Mouse (Mus musculus) urinary bladder, postnatal 4 days (tissue): ENCODE data around the gene Wfdc12.

Source experiments
- DNase-seq, 2 experiments: peaks; one replicate each; pipeline ENCODE4 v3.0.0; 2021 to 2022; ENCODE audit warnings: low spot score in 2 of 2

Gene Wfdc12

DNA sequence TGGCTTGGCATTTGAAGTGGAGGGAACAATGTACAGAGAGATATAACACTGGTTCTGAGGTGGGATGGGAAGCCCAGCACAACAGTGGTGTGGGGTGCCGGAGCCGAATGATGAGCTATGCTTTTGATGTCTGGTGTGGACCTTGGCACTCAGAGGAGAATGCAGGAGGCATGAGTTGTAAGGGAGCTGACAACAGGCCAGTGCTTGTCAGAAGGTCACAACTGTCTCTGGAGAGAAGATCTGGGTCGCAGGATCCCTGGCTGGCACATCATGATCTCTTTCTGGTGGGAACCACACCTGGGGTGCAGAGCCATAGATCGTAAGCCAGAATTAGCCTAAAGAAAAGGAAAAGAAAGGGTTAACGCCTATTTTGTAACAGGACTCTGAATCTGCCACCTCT, 12.6 kb downstream of the Wfdc12 start:
- no peak for DNase-seq

DNA sequence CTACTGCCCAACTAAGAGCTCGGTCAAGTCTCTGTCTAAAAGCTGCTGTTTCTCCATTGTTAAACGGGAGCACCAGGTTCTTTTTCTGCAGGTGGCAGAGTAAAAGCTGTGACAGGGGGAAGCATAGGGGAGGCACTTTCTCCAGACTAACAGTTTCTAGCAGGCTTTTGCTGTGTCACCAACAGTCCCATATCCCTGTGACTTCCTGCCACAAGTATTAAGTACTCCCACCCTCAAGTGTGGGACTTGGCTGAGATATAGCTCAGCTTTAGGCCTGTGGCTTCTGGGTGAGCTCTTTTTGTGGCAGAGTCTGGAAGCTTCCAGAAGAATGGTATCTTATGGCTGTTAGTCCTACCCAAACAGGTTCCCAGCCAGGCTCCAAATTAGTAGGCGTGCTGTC, 14.6 kb downstream of the Wfdc12 start:
- no peak for DNase-seq

DNA sequence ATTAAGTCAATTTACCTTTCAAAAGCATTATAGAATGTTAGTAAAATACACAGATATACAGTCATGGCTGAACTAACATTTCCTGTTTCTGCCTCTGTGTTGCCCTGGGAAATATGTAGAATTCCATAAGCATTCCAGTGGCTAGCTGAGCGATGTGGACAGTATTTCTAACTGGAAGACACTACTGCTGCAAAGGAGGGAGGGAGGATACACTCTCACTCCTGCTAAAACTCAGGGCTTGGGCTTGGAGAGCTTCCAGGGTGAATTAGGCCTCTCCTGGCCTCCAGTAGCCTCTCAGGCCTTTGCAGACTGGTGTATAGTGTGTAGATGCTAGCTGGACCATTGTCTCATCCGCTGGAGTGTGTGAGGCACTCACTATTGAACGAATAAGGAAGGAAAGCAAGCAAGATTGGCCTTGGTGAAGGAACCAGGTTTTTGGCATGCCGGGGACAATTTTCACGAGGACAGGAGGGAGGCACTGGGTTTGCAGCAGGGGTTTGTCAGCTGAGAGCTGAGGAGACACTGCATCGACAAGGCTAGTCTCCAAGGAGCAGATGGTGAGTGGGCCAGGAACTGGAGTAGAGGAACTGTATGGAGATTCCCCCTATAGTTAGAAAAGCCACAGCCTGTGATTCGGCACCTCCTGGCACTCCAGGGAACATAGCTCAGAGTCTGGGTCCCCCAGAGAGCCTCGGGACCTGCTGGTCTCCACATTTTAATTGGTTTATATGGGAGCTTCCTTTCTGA, 15.6 kb downstream of the Wfdc12 start:
- DNase-seq: no peak

DNA sequence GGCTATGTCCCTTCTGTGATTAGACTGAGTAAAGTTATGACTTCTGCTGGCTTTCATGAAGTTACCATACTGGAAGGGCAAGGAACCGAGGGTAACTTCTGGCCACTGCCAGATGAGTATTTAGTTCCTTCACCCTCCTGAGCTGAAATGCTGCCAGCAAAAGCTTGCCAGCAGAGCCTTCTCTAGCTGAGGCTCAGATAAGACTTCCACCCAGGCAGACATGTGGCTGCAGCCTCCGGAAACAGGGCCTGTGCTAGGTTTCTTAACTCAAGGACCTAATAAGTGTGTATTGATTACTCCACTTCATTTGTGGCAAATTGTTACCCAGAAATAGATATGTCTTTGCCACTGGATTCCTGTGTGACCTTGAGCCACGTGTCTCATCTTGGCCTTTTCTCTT, 17.0 kb downstream of the Wfdc12 start:
- DNase-seq: no peak

DNA sequence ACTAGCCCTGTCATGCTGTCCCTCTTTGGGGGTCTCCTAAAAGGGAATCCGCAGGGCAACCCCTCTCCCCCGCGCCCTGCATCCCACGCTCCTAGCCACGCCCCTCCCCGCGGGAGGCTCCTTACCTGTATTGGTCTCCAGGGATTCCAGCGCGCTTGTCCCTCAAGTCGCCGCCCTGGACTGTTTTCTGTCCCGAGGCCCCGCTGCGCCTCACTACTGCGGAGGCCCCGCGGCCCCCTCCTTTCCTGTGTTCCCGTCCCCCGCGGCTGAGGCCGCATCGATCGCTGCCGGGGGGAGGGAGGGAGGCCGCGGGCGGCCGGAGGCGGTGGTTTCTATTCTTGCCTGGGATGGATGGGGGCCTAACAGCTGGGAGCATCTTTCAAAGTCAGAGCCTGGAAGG, 19.5 kb downstream of the Wfdc12 start, which contains the start of gene Kcns1:
TSS of gene Kcns1 (minus strand) at position 212 of the 400 bp plus-strand sequence.
- no peak for DNase-seq

DNA sequence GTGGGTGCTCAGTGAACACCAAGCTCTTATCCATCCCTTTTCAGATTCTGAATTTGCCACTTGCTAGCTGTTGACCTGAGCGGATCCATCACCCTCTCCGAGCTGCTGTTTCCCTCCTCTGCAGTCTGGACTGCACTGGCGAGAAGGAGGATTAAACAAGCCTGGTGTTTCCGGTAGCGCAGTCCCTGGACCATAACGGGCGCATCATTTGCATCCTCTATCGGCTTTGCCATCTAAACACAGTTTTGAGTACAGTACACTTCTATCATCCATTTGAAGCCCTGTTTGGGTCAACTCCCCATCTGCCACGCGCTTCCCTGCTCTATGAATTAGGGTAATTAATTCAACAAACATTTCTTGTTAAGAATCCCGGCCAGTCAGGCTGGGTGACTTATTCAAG, 20.1 kb downstream of the Wfdc12 start:
- DNase-seq: no peak

DNA sequence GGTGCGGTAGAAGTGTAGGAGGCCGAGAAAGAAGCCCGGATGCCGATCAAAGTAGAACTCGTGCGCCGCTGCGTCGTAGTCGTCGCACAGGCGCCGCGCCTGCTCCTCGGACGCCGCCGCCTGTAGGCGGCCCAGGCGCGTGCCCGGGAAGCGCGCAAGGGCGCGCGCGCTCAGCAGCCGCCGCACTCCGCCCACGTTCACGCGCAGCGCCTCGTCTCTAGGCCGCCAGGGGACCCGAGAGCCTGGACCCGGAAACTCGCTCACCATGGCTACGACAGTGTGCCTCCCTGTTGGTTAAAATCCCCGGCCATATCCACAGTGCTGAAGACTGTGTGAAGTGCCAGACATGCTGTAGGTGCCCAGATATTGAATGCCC, 21.8 kb downstream of the Wfdc12 start:
- DNase-seq: no peak

DNA sequence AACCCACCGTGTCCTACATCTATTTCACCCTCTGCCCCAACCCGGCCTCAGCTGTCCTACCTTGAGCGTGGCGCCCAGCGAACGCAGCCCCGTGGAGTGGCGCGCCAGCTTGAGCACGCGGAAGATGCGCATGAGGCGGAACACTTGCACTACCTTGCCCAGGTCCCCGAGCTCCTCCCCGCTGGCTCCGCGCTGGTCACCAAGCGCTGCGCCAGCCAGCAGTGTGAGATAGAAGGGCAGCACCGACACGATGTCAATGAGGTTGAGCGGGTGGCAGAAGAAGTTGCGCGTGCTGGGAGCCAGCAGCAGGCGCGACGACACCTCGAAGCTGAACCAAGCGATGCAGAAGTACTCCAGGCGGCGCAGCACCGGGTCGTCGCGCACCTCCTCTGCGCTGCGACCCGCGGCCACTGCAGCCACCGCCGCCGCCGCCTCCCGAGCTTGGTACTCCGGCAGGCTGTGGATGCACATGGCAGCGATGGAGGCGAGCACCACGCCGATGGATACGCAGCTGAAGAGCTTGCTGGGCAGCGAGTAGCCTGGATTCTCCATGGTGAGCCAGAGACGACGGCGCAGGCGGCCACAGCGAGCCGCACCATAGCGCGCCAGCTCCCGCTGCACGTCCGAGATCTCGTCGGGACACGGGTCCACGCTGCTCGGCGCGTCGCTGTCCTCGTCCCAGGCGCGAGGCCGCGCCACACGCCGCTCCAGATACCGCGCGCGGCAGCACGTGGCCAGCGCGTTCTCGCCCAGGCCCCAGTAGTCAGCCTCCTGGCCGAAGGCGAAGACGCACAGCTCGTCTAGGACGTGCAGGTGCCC, 22.4 kb downstream of the Wfdc12 start:
- DNase-seq: no peak

DNA sequence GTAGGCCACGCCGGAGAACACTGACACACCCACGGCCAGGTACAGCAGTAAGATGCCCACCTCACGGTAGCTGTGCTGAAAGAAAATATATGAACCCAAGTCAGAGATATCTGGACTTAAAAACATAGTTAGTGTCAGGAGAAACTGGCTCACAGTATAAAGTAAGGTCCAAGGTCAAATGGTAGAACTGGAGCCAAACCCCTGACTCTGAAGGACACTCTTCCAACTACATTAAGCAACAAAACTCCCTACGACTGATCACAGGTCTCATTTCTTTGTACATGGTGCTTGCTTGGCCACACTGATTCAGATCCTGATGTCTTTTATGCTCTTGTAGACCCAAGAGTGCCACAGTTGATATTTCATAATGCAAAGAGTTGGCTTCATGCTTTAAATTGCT, 25.5 kb downstream of the Wfdc12 start:
- DNase-seq: no peak

DNA sequence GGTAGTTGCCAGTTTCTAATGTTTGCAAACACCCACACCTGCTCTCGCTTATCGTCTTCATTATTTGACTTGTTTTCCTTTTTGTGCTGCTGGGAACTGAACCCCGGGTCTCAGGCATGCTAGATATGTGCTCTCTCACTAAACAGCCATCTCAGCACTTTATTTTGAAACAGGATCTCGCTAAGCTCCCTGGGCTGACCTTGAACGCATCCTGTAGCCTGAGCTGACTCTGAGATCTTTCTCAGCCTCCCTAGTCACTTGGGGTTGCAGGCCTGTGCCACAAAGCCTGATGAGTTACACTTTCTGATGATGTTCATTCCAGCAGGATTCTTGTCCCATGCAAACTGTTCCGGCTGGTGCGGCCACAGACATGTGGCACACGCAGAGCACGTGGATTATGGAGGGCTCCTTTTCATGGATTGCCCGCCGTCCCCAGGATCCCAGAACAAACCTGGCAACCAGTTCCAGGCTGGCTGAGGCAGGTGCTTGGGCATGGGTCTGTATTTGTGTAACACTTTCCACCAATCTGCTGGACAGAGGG, 28.8 kb downstream of the Wfdc12 start:
- no peak for DNase-seq

DNA sequence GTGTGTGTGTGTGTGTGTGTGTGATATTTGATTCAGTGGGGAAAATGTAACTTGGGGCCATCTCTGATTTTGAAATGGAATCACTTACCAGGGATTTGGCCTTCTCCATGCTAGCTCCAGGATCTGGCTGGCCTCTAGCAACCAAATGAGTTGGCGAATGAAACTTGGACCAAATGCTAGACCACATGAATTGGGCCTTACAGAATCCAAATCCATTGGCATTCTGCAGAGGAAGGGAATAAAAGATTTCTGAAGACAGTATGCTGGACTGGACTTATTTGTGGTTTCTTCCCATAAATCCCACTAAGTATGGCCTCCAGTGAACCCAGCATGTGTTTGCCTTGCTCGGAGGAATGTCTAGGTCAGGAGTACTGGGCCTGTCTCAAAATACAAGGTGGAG, 31.6 kb downstream of the Wfdc12 start:
- no peak for DNase-seq

DNA sequence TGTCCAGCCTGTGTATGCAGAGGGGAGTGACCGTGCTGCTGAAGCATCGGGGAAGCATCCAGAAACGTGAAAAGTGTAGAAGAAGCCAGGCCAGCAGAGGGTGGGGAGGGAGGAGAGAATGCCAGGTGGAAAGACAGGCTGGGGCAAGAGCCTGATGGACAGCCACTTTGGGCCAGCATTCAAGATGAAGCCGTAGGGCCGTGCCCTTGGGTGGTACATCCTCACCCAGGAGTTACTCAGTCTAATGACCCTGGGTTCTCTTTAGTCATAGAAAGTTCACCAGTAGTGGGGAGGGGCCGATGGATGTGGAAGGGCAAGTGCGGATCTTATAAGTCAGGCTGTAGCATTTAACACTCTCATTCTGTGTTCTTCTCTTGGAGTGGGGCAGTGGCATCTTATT, 34.2 kb downstream of the Wfdc12 start:
- DNase-seq: no peak

DNA sequence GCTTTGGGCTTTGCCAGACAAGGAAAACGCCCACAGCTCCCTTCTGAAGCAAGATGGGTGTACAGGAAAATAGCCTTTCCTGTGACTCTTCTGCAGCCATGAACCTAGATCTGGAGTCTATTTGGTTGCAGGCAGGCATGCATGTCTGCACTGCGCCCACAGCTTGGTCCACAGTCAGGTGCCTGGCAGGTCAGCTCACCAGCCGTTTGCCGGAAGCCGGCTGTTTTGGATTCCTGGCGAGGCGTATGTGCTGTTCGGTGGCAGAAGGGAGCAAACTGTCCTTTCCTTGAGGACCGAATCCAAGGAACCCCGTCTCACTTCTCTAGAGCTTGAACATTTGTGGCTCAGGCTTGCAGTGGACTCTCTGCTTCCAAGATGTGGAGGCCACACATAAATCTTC, 36.4 kb downstream of the Wfdc12 start:
- no peak for DNase-seq

DNA sequence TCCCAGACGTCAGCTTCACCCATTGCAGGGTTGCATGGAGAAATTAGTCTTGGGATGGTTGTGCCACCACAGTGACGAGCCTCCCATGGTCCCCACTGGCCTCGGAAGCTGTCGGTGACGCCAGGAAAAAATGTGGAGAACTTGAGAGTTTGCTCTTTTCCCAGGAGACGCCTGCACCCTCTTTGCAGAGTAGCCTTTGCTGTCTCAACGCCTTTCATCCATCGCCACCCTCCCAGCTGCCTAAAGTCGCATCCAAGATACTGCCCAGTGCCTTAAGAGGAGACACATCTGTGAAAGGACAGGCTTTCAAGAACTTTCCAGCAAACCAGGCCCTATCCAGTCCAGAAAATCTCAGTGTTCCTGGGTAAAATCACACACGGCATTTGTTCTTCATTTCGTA, 38.1 kb downstream of the Wfdc12 start:
- no peak for DNase-seq

DNA sequence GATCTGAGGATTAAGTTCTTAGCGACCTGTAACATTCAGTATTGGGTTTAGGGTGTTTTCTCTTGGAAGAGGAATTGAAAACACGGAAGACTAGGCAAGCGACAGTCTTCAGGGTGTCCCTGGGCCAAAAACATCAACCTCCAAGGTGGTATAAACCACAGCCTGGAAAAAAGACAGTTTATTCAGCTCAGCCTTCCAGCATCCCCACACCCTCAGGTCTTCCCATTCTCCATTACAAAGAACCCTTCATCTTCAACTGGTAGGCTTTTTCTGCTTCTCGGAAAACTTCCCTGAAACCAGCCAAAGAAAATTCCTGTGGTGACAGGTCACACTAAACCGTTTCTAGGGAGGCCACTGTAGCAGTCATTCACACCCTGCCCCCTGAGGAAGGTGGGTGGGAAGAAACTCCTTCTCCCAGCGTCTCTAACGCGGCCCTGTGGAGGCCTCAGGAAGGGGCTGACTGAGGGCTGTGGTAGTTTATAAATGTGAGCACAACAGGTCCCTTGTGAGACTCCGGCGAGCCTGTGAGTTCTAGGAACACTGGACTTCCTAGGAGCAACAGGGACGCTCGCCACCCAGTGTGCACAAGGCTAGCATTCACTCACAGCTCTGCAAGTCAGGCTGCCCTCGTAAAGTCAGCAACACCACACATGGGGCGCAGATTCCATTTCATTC, 40.2 kb downstream of the Wfdc12 start:
- no peak for DNase-seq

DNA sequence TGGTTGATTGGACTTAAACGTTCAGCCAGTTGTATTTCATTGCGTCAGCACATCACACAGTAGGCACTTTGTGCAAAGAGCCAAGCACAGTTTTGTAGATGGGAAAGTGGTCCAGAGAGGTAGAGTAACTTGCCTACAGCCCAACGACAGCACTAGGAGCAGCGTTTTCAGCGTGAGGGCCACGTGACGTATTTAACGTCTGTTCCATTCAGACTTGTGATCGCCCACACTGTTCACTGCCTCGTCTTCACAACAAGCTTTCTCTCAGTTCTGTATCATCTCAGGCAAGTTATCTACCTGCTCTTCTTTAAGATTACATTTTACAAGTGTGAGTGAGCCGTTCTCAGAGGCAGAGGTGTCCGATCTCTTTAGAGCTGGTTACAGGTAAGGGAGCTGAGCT, 43.9 kb downstream of the Wfdc12 start:
- DNase-seq: no peak

DNA sequence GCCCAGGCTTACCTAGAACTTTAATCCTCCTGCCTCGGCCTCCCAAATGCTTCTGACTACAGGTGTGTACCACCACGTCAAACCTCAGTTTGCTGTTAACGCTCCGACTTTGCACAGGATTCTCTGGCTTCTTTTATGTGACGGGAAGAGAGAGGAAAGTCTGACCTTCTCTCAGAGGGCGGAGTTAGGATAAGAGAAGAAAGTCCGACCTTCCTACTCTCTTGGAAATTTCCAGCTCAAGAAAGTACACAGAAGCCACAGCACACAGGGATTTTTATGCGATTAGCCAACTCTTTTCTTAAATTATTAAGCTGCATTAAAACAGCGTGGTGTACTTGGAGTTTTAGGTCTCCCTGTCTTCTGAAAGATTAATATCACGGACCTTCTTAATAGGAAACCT, 45.9 kb downstream of the Wfdc12 start:
- DNase-seq: no peak

DNA sequence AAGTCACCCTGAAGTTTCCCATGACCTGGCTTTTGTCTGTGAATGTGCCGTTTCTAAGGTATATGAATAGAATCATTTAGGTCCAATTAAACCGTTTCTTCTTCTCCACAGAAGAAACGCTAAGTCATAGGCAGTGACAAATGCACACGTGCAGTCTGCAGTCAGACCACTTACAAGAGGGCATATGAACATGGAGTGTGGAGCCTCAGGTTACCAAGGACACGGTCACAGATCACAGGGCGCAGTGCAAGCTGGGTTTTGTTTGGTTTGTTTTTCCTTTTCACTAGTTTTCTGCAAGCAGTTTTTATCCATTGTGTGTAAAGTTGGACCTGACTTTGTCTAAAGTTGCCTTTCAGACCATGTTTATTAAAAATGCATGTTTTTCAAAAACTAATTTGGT, 46.4 kb downstream of the Wfdc12 start:
- no peak for DNase-seq

DNA sequence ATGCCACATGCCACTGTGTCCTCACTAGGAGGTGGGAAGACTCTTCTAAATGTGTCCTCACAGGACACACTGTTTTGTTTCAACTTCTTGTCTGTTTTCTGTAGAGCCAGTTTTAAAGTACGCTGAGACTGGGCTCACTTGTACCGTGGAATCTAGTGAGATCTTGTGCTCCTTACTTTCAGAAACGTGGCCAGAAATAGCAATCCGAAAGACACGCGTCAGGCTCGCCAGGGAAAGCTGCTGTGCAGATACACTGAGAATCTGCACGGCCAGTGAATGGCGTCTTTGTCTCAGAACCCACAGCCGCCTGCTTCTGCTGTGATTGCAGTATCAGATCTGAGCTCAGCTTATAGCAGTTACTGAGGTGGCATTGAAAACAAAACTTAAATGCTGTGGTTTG, 48.4 kb downstream of the Wfdc12 start:
- no peak for DNase-seq
